30 mouse cellular contexts compared by ENCODE assay signal in the genomic region with DNA sequence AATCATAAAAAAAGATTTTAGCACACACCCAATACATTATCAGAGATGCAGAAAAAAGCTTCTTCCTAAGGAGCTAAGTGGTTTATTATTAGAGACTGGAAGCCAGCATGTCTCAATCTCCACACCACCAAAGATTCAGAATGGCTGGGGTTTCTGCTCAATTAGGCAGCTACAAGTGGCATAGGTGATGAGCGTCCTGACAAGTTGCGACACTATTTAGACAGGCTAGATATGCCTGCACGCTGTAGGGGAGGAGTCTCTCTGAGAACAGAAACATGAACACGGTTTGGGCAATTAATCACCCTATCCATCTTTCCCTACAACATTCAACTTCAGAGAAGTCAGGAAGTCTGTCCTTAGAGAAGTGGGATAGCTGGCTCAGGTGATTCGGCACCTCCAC.
"Had no signal": no experiment of that assay in that cellular context is flagged by ENCODE, and none has a peak within 500 bp of the region (broad histone marks: within the 10 kb centered on the region; RNA-seq: fewer than 3 reads in every experiment).

No protein-coding gene starts in this region.

- H3K4me3 ChIP-seq: limb, embryonic 10.5 days; limb, embryonic 12.5 days; limb, embryonic 13.5 days; limb, embryonic 15.5 days; liver, embryonic 12.5 days; liver, embryonic 13.5 days; liver, embryonic 15.5 days; lung, embryonic 15.5 days; megakaryocyte, embryonic 14.5 days; midbrain, embryonic 10.5 days; midbrain, embryonic 12.5 days; midbrain, embryonic 13.5 days; midbrain, embryonic 15.5 days; myocyte; neural tube, embryonic 12.5 days had no signal

- H3K27me3 ChIP-seq: limb, embryonic 12.5 days; limb, embryonic 13.5 days; limb, embryonic 15.5 days; liver, embryonic 12.5 days; liver, embryonic 13.5 days; liver, embryonic 15.5 days; lung, embryonic 15.5 days; megakaryocyte, embryonic 14.5 days; midbrain, embryonic 12.5 days; midbrain, embryonic 13.5 days; midbrain, embryonic 15.5 days; neural tube, embryonic 12.5 days had no signal

- H3K27ac ChIP-seq: limb, embryonic 10.5 days; limb, embryonic 12.5 days; limb, embryonic 13.5 days; limb, embryonic 15.5 days; liver, embryonic 12.5 days; liver, embryonic 13.5 days; liver, embryonic 14.5 days; liver, embryonic 15.5 days; lung, embryonic 15.5 days; macrophage; midbrain, embryonic 10.5 days; midbrain, embryonic 12.5 days; midbrain, embryonic 13.5 days; midbrain, embryonic 15.5 days; neural tube, embryonic 12.5 days had no signal

- ATAC-seq: liver, embryonic 12.5 days; liver, postnatal 0 days; lung, postnatal 0 days; midbrain, embryonic 13.5 days; midbrain, embryonic 15.5 days; midbrain, embryonic 16.5 days had no signal

- H3K4me1 ChIP-seq: liver, embryonic 12.5 days; liver, embryonic 13.5 days; liver, embryonic 15.5 days had no signal

- DNase-seq: left cerebral cortex, postnatal 4 days; liver; liver, embryonic 13.5 days; liver, postnatal 0 days; lung, adult 18-20 months; lung, adult 2 months; lung, embryonic 14.5 days; lung, postnatal 10 days; lung, postnatal 14 days; lung, postnatal 36 days; lung, postnatal 4 days; midbrain, embryonic 14.5 days had no signal
